Mouse (Mus musculus): ENCODE data around the gene Dcpp3. TPM values are rescaled to one million over a fixed set of nuclear protein-coding genes. Genes with fewer than 3 reads are reported as not detected.
"Not testable (repeated sequence)": the region's sequence is repeated elsewhere in the genome, so short reads cannot be mapped to it uniquely, and the experiment has no call there.

The Dcpp3 gene
- polyA plus RNA-seq, 1 experiment, result 0.34 TPM

DNA sequence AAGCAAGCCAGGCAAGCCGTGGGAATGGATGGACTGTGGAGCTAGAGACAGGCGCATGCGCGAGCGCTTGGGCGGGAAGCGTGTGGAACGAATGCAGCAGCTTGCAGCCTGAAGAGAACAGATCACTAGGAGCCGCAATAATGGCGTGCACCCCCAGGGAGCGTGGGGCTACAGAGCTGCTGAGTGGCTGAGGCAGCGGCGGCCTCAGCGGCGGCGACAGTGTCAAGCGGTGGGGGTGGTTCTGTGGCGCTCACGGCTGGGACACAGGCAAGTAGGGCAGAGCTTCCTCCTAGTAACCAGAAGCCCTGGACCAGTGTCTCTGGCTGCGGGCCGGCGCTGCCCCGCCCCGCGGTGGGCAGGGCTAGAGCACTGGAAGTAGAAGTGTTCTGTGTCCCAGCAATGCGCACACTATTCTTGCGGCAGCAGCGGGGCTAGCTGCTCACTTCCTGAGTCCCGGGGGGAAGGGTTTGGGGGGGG, 7.3 kb downstream of the Dcpp3 start:
- Histone ChIP-seq H3K27ac (ENCODE audit: control insufficient read depth, insufficient read depth, low read length) (no peak overlapping the region), H3K27me3 (ENCODE audit: control insufficient read depth, insufficient read depth, low read length) (no peaks in the 10 kb centered on the region), H3K36me3 (ENCODE audit: control insufficient read depth, insufficient read depth, low read length) (no peaks in the 10 kb centered on the region), H3K4me3 (ENCODE audit: control insufficient read depth, insufficient read depth, low read length) (peak overlapping the region; percentile 49), H3K4me1 (replicated peaks; ENCODE audit: control insufficient read depth, insufficient read depth, low read length) (peaks cover 4% of the 10 kb centered on the region)
- peak; percentile 80 for DNase-seq
- WGBS, result 1% methylated on average over 29 of the region's 29 CpGs
- TF ChIP-seq POLR2A (IDR thresholded peaks at IDR 0.05; ENCODE audit: control insufficient read depth, extremely low read depth, insufficient read depth, low read length, poor library complexity), result peak; percentile 66; the same call in 1 of the 2 replicates
- TF ChIP-seq CTCF (IDR thresholded peaks at IDR 0.05; ENCODE audit: borderline replicate concordance, control insufficient read depth, extremely low read depth, insufficient read depth, low read length, poor library complexity), result peak; percentile 63; the same call in 1 of the 2 replicates

DNA sequence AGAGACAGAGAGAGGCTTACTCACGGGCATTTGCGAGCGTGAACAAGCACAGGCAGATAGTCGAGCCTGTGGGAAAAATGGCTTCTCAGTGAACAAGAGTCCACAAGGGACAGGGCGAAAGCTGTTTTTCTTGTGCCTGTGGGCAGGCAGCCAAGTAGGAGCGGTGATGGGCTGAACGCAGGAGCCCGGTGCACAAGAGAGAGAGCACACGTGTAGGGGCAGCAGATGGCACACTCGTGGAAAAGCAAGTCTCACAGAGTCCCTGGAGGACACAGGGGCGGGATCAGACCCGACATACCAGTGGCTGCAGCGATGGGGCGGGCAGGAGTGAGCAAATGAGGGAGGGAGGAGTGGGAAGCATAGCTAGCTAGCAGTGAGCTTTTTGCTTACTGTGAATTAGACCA, 7.8 kb downstream of the Dcpp3 start:
- Histone ChIP-seq H3K4me3 (ENCODE audit: control insufficient read depth, insufficient read depth, low read length) (peak overlapping the region; percentile 49), H3K36me3 (ENCODE audit: control insufficient read depth, insufficient read depth, low read length) (no peaks in the 10 kb centered on the region), H3K4me1 (replicated peaks; ENCODE audit: control insufficient read depth, insufficient read depth, low read length) (peaks cover 4% of the 10 kb centered on the region), H3K27ac (ENCODE audit: control insufficient read depth, insufficient read depth, low read length) (peak overlapping the region; percentile 13; the same call in 1 of the 2 replicates), H3K27me3 (ENCODE audit: control insufficient read depth, insufficient read depth, low read length) (no peaks in the 10 kb centered on the region)
- peak; percentile 10; the same call in 1 of the 2 replicates for TF ChIP-seq POLR2A (IDR thresholded peaks at IDR 0.05; ENCODE audit: control insufficient read depth, extremely low read depth, insufficient read depth, low read length, poor library complexity)
- no peak for TF ChIP-seq CTCF (IDR thresholded peaks at IDR 0.05; ENCODE audit: borderline replicate concordance, control insufficient read depth, extremely low read depth, insufficient read depth, low read length, poor library complexity)
- DNase-seq, result peak; percentile 39
- under 1% methylated on average over 14 of the region's 14 CpGs for WGBS

- Histone ChIP-seq H3K4me1 (replicated peaks; ENCODE audit: control insufficient read depth, insufficient read depth, low read length) (no peaks in the 10 kb centered on the region), H3K36me3 (ENCODE audit: control insufficient read depth, insufficient read depth, low read length) (no peaks in the 10 kb centered on the region), H3K27ac (ENCODE audit: control insufficient read depth, insufficient read depth, low read length) (no peak overlapping the region), H3K27me3 (ENCODE audit: control insufficient read depth, insufficient read depth, low read length) (no peaks in the 10 kb centered on the region), H3K4me3 (ENCODE audit: control insufficient read depth, insufficient read depth, low read length) (no peak overlapping the region)
- no peak for TF ChIP-seq CTCF (IDR thresholded peaks at IDR 0.05; ENCODE audit: borderline replicate concordance, control insufficient read depth, extremely low read depth, insufficient read depth, low read length, poor library complexity)
- 64% methylated on average over 5 of the region's 5 CpGs for WGBS
- DNase-seq, result no peak
Observed at GRCm38 (mm10) chr17:23931157-23931556, 13.9 kb downstream of the Dcpp3 start.

- no peak for DNase-seq
- H3K27me3 ChIP-seq (ENCODE audit: control insufficient read depth, insufficient read depth, low read length), result no peaks in the 10 kb centered on the region
- H3K36me3 ChIP-seq (ENCODE audit: control insufficient read depth, insufficient read depth, low read length), result no peaks in the 10 kb centered on the region
- no peaks in the 10 kb centered on the region for H3K4me1 ChIP-seq (replicated peaks; ENCODE audit: control insufficient read depth, insufficient read depth, low read length)
- TF ChIP-seq POLR2A (IDR thresholded peaks at IDR 0.05; ENCODE audit: control insufficient read depth, extremely low read depth, insufficient read depth, low read length, poor library complexity), result no peak
- no peak for TF ChIP-seq CTCF (IDR thresholded peaks at IDR 0.05; ENCODE audit: borderline replicate concordance, control insufficient read depth, extremely low read depth, insufficient read depth, low read length, poor library complexity)
- no peak within 1 kb of the TSS for H3K4me3 ChIP-seq (ENCODE audit: control insufficient read depth, insufficient read depth, low read length)
- H3K27ac ChIP-seq (ENCODE audit: control insufficient read depth, insufficient read depth, low read length), result no peak within 1 kb of the TSS
Observed at GRCm38 (mm10) chr17:23941372-23941771, 24.1 kb downstream of the Dcpp3 start, which contains the start of gene Sbp. Gene Sbp, plus strand, starts transcription at chr17:23941672.

- H3K27me3 ChIP-seq (ENCODE audit: control insufficient read depth, insufficient read depth, low read length); DNase-seq; H3K27ac ChIP-seq (ENCODE audit: control insufficient read depth, insufficient read depth, low read length); H3K4me1 ChIP-seq (replicated peaks; ENCODE audit: control insufficient read depth, insufficient read depth, low read length); H3K4me3 ChIP-seq (ENCODE audit: control insufficient read depth, insufficient read depth, low read length); H3K36me3 ChIP-seq (ENCODE audit: control insufficient read depth, insufficient read depth, low read length): not testable (repeated sequence)
- 89% methylated on average over 4 of the region's 4 CpGs for WGBS
Observed at GRCm38 (mm10) chr17:23947486-23947885, 30.2 kb downstream of the Dcpp3 start.

DNA sequence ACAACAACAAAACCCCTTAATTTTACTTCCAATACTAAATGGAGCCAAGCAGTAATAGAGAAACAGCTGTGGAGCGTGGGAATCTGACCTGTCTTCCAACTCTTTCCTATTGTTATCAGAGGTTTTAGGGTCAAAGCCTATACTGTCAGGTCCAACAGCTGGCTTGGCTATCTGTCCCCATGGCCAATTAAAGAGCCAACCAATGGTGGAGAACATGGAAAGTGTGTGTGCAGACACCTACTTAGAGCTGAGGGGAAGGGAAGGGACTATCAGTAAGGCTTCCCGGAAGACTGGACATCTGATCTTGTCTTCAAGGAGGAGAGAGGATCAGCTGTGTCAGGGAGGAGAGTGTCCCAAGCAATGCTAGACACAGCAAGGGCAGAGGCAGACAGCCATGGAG, 31.8 kb downstream of the Dcpp3 start:
- no peaks in the 10 kb centered on the region for H3K4me1 ChIP-seq (replicated peaks; ENCODE audit: control insufficient read depth, insufficient read depth, low read length)

GRCm38 (mm10) chr17:23950828-23951227, 33.6 kb downstream of the Dcpp3 start:
- not testable (repeated sequence) for H3K27me3 ChIP-seq (ENCODE audit: control insufficient read depth, insufficient read depth, low read length); H3K36me3 ChIP-seq (ENCODE audit: control insufficient read depth, insufficient read depth, low read length); DNase-seq; H3K27ac ChIP-seq (ENCODE audit: control insufficient read depth, insufficient read depth, low read length); H3K4me3 ChIP-seq (ENCODE audit: control insufficient read depth, insufficient read depth, low read length); H3K4me1 ChIP-seq (replicated peaks; ENCODE audit: control insufficient read depth, insufficient read depth, low read length)
- 88% methylated on average over 4 of the region's 4 CpGs for WGBS

More for the DNA sequence above, 31.8 kb downstream of the Dcpp3 start:
- Histone ChIP-seq H3K27ac (ENCODE audit: control insufficient read depth, insufficient read depth, low read length) (no peak overlapping the region), H3K4me3 (ENCODE audit: control insufficient read depth, insufficient read depth, low read length) (no peak overlapping the region), H3K36me3 (ENCODE audit: control insufficient read depth, insufficient read depth, low read length) (no peaks in the 10 kb centered on the region), H3K27me3 (ENCODE audit: control insufficient read depth, insufficient read depth, low read length) (no peaks in the 10 kb centered on the region)
- 94% methylated on average over 2 of the region's 2 CpGs for WGBS
- no peak for DNase-seq
- TF ChIP-seq POLR2A (IDR thresholded peaks at IDR 0.05; ENCODE audit: control insufficient read depth, extremely low read depth, insufficient read depth, low read length, poor library complexity), result no peak
